Mouse (Mus musculus) E14TG2a.4 (cell line): ENCODE data around the gene Kif11.

Experiments used
- CTCF ChIP-seq: conservative IDR thresholded peaks from 2 replicates; pipeline ENCODE4 v1.5.1; 2014; ENCODE audit warnings: low read length
- NANOG ChIP-seq: IDR thresholded peaks from 2 replicates; pipeline ENCODE4 v1.6.1; 2014; ENCODE audit warnings: borderline replicate concordance, low read length, mixed read lengths
- POU5F1 ChIP-seq: IDR thresholded peaks from 2 replicates; pipeline ENCODE4 v1.6.1; 2014; ENCODE audit warnings: low read length, borderline replicate concordance

GRCm38 (mm10) chr19:37360044-37360443 is 16.2 kb upstream of the Kif11 start:
- TF ChIP-seq CTCF: no peak
- TF ChIP-seq NANOG: no peak
- no peak for TF ChIP-seq POU5F1
